Mouse (Mus musculus): ENCODE data around the gene Gm2115. TPM values are rescaled to one million over a fixed set of nuclear protein-coding genes. Genes with fewer than 3 reads are reported as not detected.

The Gm2115 gene
- total RNA-seq, 2 experiments from 2014 or later = 24.2 to 25.7 TPM

DNA sequence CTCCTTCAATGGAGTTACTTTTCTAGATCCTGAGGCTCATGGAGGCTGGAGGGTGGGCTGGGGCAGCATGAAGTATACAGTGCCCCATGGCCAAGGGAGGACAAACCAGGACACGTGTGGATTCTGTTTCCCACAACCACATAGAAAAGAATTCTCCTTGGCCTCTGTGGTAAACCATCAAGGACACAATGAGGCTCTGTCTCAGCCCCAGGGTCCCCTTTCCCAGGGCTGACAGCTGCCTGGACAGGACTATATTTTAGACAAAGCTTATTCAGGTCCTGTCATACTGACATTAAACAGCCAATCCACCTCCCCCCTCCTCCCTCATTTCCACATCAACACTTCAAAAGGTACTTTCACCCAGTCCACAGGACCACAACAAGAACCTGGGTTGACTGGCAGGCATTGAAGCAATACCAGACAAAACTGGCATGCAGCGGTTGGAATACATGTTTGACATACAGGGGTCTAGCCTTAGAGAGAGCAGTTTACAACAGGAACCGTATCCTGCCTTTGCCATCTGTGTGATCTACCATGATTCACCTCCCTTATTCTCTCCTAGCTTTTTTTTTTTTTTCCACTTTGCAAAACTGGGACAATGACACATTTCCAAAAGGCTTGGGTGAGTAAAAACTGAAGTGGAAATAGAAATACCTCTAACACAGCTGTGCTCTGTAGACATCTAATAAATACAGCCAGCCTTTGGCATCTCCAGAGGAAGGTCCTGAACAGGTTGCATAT is 57.8 kb downstream of the Gm2115 start:
- no peak for DNase-seq (ENCODE audit: low spot score in 2 of 2)

DNA sequence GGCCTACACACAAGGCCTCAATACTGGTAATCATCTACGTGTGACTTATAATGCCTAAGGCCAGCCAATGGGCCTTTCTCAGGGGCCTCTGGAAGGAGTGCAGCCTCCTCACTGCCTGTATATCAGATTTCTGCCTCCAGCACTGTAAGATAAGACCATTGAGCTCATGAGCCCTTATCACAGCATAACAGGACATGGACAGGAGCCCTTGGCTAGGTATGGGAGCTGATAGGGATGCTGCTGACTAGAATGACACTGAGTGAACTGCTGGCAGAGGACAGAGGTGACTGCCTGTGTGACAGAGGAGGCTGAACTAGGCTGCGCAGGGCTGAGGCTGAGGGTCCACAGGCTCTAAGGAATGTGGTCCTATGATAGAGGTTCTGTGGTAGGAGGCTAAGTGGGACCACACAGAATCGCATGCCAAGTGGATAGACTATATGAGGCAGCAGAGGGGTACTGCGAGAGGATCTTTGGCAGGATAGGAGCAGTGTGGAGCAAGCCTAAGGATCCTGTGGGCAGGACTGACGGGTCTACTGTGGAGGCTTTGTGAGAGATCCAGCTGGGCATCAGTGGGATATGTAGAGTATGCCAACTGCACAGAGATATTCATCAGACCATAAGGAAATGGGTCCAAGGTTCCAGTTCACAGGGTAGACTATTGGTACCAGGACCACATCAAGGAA is 58.5 kb downstream of the Gm2115 start:
- no peak for DNase-seq (ENCODE audit: low spot score in 2 of 2)

DNA sequence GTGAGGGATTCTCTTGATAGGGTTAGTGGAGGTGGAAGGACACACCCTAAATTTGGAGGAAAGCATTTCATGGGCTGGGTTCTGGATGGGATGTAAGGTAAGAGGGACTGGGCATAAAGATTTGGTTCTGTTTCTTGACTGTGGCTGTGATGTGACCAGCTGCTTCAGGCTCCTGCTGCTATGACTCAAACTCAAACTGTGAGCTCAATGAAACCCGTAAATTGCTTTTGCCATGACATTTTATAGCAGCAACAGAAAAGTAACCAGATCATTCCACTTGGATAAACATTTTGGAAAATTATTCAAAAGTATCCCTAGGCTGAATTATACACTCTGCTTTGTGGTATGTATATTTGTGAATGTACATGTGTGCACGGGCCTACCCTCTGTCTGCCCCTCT is 61.9 kb downstream of the Gm2115 start:
- no peak for DNase-seq (ENCODE audit: low spot score in 2 of 2)

DNA sequence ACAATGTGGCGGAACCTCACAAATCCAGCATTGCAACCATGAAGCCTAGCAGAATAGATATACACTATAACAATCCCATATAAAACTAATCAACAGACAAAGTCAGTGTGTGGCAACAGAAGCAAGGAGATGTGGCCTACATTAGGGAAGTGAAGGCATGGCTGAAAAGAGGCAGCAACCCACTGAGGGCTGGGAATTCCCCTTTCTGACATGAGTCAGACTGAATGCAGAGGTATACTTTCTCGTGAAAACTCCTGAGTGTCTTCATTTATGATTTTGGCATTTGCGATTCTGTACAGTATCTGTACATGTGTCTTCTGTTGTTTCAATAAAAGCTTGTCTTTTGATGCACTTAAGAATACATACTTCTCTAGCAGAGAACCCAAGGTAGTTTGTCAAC is 62.6 kb downstream of the Gm2115 start:
- no peak for DNase-seq (ENCODE audit: low spot score in 2 of 2)

DNA sequence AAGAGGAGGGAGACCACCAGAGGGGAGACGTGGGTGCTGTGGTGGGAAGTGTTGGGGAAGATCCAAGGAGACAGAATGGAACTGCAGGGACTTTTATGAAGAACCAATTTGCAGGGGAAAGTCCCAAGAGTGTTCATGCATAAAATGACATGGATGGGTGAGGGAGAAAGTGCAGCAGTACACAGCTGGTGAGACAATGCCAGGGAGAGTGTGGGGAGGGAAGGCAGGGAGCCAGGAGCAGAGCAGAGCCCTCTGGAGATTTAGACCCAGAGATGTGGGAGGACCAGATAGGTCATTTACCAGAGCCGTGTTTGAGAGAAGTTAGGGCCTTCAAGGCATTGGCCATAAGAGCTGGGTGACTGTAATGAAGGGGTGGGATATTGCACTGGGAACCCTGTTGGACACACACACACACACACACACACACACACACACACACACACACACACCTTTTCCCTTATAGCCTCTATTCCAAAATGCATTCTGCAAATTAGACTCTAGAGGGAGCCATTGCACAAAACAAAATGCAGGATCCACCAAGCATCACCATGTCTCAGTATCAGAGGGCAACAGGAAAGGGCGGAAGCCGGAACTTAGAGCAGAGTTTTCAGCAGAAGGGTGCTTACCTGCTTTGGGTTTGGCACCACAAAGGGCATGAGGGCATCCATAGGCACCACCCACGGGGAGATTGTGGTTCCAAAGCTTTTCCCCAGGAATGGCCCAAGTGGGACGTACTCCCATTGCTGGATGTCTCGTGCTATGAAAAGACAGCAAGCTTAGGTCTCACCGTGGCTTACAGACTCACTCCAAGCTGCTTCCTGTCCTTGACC is 65.5 kb downstream of the Gm2115 start:
- peak; percentile 26 to 40 for DNase-seq (ENCODE audit: low spot score in 2 of 2)

DNA sequence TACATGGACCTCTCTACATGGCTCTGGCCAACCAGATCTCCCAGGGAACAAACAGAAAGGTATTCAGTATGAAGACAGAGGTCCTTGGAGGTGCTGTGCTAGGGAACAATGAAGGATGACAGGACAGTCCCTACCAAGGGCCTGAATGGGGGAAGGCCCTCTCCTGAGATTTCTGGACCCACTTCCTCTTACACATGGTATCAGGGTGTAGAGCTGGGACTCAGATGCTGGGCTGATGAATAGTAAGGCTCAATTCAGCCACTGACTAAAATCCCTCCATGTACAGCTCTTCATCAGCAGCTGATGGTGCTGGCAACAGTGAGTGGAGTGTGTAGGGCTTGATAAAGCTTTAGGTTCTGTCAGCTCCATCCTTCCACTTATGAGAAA is 66.2 kb downstream of the Gm2115 start:
- no peak for DNase-seq (ENCODE audit: low spot score in 2 of 2)

DNA sequence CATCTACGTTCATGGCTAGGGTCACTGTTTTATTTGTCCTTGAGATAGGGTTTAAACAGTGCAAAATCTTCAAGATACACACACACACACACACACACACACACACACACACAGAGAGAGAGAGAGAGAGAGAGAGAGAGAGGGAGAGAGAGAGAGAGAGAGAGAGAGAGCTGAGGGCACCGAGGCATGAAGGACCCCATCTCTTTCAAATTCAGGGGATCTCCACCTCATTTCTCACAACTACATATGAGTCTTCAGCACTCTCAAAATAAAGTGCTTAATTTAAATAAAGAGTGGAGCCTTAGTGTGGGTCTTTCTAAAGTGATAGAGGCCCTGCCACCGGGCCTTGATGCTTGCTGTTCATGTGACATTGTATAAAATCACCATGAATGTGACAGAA is 67.2 kb downstream of the Gm2115 start:
- DNase-seq (ENCODE audit: low spot score in 2 of 2) = no peak

DNA sequence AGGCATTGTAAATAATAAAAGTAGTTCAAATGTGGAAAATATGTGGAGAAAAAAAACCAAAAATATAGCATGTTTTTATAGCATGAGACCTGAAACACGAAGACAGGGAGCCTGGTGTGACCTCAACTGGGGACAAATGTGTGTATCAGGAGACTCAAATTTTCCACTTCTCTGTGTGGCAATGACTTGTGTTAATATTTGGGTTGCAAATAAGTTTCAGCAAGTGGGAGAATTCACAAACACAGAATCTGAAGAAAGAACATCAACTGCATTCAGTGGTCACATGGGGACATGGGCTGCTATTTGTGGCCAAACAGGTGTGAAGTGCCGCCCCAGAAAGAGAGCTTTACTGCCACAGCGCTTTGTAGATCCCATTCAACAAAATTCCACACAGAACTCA is 67.9 kb downstream of the Gm2115 start:
- no peak for DNase-seq (ENCODE audit: low spot score in 2 of 2)

DNA sequence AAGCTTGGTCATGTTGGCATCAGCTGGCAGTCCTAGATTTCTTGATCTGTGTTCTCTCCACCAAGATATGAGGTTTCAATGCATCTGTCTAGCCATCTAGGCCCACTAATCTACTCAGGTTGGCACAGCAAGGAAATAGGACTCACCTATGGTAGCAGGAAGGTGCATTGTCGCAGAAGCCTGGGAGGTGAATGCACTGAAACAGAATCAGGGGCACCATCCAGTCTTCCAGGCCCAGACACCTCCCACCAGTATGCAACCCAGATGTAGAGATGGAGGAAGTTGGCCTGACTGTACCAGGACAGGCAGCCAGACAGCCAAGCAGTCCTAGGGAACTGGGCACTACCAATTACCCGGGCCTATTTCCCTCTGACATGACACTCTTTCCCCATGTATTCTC is 71.9 kb downstream of the Gm2115 start:
- no peak for DNase-seq (ENCODE audit: low spot score in 2 of 2)

DNA sequence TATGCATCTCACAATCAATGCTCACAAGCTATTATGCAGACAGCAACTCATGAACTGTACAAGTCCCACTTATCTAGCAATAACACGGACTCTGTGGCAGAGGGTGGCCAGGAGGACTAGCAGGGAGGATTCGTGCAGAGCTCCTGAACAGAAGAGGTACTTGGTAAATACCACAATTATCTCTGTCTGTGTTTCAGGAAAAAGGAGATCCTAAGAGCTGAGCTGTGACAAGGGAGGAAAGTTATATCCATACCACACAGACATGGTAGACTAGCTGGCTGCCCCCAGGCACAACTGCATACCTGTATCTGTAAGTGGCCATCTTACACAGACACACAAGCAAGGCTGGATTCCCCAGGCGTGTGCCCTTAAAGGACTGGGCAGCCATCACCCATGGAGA is 72.6 kb downstream of the Gm2115 start:
- DNase-seq (ENCODE audit: low spot score in 2 of 2) = no peak

DNA sequence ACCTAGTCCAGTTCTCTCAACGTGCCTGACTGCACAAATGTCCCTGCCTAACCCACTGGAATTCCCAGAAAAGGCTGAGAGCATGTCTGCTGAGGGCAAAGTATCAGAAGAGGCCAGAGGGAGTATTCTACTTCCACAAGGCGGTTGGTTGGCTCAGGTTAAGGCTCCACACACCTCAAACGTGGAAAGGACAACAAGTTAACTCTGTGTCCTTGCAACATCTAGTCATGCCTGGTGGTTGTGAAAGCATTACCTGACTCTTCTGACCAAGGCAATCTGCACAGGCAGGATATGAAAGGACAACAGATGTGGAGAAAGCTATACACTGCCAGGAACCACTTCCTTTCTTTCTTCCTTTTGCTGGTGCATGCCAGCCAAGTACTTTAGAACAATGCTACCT is 75.7 kb downstream of the Gm2115 start:
- no peak for DNase-seq (ENCODE audit: low spot score in 2 of 2)

DNA sequence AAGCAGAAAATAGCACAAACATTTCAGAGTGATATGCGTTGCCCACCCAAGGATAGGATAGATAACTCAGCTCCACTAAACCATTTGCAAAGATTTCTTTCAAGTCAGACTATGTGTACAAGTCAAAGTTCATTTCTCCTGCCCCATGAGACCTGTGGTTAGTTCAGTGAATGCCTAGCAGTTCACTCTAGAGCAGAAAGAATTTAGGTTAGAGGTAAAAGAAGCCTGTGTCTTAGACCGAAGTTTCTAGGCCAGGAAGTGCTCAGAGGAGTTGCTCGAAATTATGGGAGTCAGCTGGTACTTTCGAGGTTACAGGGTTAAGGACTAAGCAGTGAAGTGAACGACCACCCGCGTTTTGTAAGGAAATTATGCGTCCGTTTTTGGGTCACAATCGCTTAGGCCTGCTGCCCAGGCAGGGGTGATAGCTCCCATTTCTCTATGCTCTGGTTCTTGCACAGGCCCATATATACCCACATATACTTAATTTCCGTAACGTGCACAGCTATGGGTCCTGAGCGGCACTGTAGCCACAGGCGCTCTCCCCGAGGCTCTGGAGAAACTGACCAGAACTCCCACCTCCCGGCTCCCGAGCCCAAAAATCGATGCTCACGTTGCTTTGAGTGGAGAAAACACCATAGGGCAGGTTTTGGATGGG is 76.4 kb downstream of the Gm2115 start:
- peak in 1 of 2 experiments; percentile 14 for DNase-seq (ENCODE audit: low spot score in 2 of 2)

DNA sequence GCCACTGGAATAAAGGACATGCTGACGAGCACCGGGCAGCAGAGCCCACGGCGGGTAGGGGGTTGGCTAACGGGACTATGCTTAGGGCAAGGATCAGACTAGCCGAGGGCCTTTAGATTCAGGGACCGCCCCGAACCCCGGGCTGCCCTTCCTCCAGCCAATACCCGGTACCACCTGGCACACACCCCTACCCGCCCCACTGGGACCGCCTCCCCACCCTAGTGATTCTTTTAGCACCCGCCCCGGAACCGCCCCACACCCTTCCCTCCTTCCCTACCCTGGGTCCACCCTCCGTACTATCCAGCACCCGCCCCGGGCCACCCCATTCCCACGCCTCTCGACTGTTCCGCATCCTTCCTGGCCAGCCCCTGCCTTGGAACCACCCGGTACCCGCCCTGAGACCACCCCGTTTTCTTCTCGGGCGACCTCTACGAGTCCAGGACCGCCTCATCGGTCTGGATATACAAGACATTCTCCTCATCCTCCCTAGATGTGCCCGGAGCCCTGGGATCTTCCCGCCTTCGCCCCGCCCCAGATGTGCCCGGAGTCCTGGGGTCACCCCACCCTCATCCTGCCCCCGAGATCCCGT is 77.0 kb downstream of the Gm2115 start:
- peak; percentile 61 to 73 for DNase-seq (ENCODE audit: low spot score in 2 of 2)

DNA sequence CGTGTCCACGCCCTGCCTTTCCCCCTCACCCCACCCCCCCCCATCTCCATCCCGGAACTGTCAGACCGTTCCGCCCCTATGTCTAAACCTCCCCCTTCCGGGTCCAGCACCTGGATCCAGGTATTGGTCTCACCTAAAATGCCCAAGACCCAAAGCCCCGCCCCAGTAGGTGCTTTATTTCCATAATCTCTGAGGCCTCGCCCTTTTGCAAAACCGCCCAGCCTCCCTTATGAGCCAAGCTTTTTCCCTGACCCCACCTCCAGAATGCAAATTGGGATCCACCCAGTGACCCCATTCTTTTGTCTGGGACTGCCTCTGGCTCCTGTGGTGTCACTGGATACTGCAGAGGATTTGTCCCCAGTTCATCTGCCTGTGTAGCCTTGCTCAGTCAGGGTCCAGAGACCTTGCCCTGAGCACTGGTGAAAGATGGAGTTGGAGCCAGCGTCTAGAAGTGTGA is 77.6 kb downstream of the Gm2115 start, which contains the start of gene Fah:
Gene Fah (minus strand): TSS at position 430 of the 457 bp plus-strand sequence.
- no peak for DNase-seq (ENCODE audit: low spot score in 2 of 2)

DNA sequence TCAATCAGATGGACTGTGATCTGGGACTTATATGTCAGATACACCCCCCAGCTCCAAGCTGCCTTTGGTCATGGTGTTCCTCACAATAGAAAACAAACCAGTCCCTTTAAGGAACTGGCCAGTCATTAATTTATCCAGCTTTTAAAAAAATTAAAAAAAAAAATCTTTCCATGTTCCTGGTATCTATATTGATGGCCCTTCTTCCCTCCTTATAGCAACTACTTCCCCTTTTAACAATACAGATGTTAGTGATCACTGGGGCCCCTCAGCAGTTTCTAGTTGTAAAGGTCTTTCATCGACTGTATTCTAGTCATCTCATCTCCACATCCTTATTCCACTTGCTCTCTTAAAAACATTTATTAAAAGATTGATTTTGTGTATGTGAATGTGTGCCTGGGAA is 82.9 kb downstream of the Gm2115 start:
- DNase-seq (ENCODE audit: low spot score in 2 of 2) = no peak

DNA sequence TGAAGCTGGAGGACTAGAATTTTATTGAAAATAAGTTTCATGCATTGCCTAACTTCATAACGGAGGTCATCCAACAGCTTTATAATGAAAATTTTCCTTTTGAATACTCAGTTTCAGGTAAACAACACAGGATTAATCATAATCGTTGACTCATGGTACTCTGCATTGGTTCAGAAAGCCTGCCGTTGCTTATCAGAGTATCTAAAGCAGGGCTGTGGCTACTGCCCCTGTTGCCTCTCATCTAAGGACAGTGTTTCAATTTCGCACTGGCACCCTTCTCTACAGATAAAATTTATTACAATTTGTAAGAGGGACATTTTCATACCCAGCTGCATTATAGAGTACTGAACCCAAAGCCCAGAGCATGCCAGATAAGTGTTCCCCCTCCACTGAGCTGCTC is 83.7 kb downstream of the Gm2115 start:
- DNase-seq (ENCODE audit: low spot score in 2 of 2) = no peak

DNA sequence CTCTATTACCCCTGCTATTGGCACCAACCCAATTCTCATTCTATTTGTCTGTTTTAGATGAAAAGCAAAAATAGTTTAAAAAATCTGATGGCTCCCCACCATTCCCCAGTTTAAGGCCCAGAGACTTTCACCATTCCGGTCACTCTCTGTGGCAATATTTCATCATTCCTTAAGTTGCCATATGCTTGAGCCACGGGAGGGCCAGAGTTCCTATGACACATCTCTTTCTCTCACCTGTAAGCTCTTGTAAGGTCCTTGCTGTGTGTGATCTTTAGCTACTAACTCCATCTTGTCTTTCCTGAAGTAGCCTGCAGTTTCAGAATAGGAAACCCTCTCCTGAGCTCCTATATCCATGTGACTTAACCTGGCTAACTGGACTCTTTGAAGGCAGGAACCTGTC is 90.2 kb downstream of the Gm2115 start:
- DNase-seq (ENCODE audit: low spot score in 2 of 2) = no peak

DNA sequence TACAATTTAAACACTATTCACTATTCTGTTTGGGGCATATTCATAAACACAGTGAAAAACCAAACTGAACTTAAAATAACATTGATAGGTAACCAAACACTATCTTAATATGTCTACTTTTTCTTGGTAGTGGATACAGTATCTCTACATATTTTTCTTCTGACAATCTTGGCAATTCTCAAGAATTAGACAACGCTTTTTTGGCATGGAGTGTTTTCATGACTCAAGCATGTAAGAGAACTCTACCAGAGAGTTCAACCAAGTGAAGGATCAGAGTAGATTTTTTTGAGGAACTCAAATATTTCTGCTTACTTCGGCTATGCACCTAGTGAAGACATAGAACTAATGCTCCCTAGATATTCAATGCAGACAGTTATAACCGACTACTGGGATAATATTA is 92.2 kb downstream of the Gm2115 start:
- DNase-seq (ENCODE audit: low spot score in 2 of 2) = no peak

DNA sequence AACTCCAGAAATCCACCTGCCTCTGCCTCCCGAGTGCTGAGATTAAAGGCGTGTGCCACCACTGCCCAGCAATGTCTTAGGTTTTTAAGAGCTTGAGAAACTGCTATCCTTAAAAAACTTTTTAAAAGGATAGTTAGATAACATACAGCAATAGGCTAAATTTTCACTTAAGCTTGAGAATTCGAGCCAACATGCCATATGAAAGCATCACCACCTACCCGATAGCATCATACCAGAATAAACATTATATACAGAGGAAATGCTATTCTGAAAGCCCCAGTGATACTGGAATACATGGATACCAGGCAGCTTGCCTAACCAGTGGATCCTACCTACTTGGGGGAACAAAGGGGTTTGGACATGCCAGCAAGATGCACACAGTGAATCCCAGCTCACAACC is 95.0 kb downstream of the Gm2115 start:
- no peak for DNase-seq (ENCODE audit: low spot score in 2 of 2)

DNA sequence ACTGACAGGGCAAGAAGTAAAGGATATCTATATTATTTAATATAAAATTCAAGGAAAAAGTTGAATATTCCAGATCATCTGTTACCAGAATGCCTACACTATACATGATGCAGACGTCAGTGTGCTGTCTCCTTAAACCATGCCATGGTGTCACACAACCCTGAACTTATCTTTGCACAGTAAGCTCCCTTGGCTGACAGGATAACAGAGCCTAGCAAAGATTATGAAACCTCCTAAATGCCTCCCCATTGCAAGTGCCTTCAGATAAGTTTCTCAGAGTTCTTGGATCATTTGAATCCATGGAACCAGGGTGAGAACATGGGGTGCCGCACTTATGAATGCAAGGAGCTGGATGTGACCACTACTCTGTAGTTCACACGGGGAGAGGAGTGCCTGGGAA is 103.1 kb downstream of the Gm2115 start:
- DNase-seq (ENCODE audit: low spot score in 2 of 2) = no peak

Data from layer of hippocampus, postnatal 10 days (tissue).